Mouse (Mus musculus) ZHBTc4 (cell line): ENCODE results near the gene Fnbp1.

Experiments
- DNase-seq: peaks from one replicate; pipeline ENCODE4 v3.0.0-alpha.2; 2011; ENCODE audit warnings: low read depth, low spot score

Gene Fnbp1

DNA sequence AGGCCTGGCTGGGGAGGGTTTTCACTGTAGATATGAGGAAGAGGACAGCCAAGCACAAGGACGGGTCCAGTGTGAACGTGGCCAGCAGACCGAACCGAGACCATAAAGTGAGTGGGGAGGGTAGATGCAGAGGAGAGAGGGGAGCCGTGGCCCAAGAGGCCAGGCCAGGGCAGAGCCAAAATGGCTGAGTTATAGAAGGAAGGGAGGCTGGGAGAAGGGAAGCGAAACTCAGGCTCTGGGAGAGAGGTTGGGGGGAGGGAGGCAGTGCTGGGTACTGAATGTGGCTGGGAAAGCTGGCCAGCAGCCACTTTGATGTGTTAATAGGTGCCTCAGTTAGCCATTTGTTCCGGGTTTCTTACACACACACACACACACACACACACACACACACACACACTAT lies 14.6 kb downstream of the Fnbp1 start:
- peak; percentile 57 for DNase-seq

DNA sequence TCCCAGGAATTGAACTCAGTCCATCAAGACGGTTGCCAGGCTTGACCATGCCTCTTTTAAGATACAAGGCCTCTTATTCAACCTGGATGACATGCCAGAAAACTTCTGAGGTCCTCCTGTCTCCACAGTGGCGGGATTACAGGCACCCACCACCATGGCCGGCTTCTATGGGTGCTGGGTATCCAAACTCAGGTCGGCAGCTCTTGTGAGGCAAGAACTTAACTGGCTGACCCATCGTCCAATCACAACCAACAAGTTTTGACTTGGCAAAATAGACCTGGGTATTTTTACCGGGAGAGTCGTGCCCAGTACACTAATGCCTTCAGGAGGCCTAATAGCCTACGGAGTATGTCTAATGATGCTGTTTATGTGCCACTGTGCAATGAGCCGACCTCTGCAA lies 15.8 kb downstream of the Fnbp1 start:
- DNase-seq = no peak

DNA sequence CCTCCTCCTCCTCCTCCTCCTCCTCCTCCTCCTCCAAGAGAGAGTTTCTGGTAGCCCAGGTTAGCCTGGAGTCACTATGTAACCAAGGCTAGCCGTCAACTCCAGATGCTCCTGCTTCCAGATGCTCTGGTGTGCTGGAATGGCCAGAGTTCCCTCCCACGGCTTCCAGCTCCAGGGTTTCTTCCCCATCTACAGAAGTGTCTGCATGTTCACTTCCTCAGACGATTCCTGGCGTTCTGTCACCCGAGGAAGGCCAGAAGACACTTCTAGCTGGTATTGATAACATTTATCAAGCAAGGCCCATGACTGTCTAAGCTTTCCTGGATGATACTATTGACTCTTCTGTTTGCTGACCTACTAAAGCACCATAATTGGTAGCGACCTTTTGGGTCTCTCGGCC lies 16.7 kb downstream of the Fnbp1 start:
- no peak for DNase-seq

DNA sequence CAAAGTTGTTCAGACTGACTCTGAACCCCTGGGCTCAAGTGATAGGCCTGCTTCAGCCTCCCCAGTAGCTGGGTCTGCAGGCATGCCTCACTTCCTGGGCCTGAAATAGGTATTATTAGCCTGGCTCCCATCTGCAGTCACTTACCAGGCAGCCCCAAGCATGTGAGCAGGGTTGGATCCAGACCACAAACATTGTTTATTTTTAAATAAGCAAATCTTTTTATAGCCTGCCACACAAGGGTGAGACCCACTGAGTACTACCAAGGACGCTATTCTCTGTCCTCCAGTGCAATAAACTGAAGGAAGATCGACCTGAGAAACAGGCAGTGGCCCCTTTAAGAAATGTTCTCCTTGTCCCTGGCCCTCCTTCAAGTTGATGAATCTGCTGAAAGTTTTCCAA lies 17.1 kb downstream of the Fnbp1 start:
- DNase-seq = no peak

DNA sequence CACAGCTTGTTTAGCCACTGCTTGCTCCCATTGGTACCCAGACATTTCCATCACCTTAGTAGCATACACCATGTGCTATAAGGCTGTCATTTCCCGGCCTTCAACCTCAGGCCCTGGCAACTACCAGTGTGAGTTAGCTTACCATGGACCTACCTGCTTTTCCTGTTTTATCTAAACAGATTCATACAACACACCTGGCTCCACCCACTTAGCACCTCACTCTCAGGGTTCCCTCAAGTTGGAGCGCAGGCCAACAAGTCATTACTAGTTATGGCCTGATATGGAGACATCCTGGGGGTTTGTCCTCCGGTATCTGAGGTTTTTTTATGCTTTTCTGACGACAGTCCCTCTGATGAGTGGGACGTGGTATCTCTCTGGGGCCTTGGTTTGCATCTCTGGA lies 18.3 kb downstream of the Fnbp1 start:
- DNase-seq = no peak

DNA sequence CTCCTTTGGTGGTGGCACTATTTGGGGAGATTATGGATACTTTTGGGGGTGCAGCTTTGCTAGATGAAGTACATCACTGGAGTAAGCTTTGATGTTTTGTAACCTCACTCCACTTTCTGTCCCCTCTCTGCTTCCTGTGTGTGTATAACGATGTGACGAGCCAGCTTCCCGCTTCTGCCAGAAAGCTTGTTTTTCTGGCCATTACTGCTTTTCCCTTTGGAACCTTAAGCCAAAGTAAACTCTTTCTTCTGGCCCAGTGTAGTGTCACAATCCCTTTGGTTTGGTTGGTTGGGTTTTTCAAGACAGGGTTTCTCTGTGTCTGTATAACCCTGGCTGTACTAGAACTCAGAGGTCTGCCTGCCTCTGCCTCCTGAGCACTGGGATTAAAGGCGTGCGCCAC lies 19.0 kb downstream of the Fnbp1 start:
- DNase-seq = no peak

DNA sequence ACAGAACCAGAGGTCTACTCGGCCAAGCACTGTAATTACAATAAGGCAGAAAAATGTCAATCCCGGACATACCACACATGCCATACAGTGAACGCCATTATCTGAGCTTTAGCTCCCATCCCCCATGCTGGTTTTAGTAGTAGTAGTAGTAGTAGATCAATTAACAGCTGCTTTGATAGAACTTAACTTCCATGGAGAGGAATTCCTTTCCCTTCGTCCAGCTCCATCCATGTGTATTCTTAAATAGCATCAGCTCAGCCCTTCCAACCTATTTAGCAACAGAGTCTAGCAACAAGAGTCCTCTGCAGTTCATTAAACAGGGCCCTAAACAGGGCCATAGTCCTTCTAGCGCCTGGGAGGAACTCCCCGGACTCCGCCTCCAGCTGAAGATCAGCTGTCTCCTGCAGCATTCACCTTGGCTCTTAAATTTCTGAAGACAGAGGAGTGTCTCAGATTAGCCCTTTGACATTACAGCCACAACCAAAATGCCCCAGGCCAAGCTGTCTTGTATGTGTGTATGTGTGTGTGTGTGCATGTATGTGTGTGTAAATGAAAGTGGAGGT lies 20.6 kb downstream of the Fnbp1 start:
- DNase-seq = peak; percentile 76

DNA sequence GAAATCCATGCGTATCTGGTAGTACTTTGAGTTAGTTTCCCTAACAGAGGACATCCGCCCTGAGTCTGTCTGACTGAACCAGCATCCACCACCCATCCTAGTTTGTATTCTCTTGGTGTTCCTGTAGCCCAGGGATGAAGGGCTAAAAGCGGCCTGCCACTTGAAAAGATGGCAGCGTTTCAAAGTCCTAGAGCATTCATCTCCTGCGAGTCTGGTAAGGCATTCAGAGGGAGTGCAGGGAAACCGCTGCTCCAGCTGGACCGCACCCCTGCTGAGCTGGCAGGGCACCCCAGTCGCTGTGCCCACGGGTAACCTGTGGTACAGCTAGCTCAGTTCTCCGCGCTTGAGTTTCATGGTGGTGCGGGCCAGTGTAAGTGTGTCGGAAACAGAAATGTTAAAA lies 22.0 kb downstream of the Fnbp1 start:
- DNase-seq = no peak

DNA sequence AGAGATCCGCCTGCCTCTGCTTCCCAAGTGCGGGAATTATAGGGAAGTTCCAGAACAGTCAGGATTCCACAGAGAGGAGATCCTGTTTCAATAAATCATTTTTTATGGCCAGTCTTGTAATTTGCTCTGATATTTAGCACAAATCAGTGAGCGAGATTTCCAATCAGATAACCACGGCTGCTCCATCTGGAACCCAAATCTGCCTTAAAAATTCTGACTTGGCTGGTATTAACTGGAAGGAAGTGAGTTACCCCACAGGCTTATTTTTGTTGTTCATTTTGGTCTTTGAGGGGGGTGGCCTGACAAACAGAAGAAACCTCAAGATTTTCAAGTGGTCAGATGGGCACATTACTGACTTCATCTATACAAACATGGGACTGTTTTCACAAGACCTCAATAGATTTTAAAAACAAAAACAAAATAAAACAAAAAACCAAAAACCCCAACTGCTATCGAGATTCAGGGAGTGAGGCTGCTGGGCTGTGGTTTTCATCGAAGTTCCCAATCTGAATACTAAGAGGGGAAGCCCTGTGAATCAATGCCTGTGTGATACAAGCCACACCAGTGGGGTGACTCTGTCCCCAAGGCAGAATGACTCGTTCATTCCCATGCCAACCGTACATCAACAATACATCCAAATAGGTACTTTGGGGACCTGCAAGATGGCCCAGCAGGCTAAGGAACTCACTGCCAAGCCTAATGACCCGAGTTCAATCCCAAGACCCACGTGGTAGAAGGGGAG lies 23.0 kb downstream of the Fnbp1 start:
- no peak for DNase-seq

DNA sequence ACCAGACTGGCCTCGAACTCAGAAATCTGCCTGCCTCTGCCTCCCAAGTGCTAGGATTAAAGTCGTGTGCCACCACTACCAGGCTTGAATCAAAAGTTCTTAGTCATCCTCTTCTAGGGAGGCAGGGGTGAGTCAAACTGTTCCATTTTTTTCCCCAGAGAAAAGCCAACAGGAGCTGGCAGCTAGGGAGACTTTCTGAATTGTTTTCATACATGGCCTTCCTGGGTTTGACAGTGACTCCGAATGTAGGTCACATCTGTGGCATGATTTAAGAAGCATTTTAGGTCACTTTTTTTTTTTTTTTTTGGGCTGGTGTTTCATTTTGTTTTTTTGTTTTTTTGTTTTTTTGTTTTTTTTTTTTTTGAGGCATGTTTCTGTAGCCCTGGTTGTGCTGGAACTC lies 23.6 kb downstream of the Fnbp1 start:
- no peak for DNase-seq

DNA sequence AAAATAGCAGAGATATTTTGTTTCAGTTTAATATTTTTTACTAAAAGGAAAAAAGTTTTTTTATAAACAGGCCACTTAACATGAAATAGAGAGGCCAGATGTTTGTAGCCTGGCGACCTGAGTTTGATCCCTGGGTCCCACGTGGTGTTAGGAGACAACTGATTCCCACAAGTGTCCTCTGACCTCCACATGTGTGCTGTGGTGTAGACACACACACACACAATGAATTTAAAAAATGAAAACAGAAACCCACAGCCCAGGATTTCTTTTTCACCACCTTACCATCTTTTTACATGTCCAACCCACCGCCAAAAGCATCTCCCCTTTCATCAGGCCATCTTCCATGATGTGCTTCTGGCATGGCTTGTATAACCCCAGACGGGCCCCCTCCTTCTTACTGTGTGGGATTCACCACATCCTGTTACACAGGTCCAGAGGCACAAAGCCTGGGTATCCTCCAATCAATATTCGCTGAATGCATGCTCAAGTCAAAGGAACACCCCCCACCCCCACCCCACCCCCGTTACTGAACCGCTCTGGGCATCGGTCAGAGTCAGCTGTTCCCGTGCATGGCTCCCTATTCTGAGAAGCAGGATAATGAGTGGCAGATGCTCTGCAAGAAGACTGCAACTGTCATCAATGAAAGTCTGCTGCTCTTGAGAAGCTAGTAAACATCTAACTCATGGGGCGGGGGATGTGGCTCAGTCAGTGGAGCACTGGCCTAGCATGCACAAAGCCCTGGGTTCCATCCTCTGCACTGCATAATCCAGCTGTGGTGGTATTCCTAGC lies 25.7 kb downstream of the Fnbp1 start:
- no peak for DNase-seq

DNA sequence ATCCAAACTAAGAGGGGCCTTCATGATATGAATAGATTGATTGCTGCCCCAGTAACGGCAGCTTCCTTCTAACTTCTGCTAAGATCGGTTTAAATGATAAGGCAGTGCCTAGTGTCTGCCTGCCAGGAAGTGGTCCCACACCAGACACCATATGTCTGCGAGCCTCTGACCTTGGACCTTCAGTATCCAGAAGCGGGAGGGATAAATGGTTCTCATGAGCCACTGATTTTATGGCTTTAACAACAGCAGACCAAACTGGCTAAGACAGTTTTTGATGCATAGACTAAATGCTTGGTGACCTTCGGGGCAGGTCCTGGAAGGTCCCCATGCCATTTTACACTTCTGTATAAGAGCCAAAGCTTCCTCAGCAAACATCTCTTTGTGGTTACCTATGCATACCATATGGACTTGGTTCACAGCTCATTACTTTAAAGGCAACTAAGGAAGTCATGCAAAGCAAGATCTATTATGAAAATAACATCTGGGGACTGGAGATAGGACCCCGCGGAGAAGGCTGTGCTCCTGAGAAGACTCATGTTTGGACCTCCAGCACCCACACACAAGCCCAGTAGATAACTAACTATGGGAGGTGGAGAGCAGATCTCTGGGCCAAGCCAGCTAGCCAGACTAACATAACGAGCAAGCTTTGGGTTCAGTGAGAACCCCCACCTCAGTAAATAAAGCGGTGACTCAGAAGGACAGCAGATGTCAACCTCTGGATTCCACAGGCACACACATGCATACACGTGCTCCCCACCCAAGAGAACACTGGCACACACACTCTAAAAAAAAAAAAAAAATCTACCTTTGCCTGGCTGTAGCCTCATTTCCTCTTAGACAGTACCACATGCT lies 26.5 kb downstream of the Fnbp1 start:
- DNase-seq = no peak

DNA sequence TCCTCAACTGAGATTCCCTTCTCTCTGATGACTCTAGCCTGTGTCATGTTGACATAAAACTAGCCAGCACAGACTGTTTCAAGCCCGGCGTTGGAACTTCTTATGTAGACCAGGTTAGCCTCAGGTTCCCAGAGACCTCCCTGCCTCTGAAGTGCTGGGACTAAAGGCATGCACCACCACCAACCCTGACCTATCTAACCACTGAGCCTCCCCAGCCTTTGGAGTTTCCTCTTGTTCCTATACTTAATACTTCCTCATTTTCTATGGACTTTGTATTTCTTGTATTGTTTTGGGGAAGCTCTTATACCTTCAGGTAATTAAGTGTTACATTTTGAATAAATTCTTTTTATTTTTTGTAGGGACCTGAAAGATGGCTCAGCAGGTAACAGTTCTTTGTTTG lies 27.6 kb downstream of the Fnbp1 start:
- no peak for DNase-seq

DNA sequence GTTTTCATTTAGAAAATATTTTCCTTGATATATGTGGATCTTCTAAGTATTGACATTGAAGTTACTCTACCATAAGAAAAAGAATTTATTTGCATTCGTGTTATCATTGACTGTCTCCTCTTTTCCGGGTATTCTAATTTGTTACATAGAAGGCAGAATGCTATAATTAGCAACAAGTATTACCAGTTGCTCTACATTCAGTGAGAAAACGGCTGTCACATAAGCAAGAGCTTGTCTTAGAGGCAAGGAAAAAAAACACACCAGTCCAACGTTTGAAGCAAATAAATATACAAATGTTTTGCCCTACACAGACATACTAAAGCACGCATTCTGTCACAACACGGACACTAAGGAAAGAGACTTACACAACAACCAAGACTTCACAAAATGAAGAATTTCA lies 30.1 kb downstream of the Fnbp1 start:
- no peak for DNase-seq

DNA sequence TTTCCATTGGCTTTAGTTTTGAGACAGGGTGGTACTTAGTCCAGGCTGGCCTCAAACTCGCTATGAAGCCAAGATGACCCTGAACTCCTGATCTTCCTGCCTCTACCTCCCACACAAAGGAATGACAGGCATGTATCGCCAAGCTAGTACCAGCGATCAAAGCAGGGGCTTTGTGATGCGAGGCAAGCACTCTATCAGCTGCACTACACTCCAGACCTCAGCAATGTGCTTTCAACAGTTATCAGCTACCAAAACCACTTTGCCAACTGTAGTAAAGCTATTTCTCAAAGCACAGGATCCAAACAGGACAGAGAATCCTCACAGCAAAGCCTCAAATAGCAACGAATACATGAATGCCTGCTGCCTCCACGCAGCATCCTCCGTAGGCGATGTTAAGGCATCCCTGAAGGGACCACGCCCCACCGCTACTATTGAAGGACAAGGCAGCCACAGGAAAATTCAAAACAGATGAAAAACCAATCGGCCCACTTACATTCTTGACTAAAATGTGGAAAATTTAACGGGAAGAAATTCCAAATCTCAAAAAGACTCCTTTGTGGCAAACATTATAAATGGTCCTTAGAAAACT lies 31.8 kb downstream of the Fnbp1 start:
- peak; percentile 67 for DNase-seq

DNA sequence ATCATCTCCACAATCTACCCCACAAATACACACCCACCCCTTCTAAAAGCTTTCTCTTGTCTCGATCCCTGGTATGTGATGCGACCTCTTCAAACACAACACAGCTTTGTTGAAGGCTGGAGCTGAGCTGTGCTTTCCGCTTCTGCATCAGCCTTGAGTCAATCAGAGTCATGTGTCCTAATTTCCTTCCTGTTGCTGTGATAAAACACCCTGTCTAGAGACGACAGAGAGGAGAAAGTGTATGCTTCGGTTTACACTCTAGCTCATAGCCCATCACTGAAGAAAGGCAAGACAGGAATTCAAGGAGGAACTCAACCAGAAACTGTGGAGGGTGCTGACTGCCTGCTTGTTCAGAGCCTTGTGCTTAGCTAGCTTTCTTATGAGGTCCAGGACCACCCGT lies 33.6 kb downstream of the Fnbp1 start:
- no peak for DNase-seq

DNA sequence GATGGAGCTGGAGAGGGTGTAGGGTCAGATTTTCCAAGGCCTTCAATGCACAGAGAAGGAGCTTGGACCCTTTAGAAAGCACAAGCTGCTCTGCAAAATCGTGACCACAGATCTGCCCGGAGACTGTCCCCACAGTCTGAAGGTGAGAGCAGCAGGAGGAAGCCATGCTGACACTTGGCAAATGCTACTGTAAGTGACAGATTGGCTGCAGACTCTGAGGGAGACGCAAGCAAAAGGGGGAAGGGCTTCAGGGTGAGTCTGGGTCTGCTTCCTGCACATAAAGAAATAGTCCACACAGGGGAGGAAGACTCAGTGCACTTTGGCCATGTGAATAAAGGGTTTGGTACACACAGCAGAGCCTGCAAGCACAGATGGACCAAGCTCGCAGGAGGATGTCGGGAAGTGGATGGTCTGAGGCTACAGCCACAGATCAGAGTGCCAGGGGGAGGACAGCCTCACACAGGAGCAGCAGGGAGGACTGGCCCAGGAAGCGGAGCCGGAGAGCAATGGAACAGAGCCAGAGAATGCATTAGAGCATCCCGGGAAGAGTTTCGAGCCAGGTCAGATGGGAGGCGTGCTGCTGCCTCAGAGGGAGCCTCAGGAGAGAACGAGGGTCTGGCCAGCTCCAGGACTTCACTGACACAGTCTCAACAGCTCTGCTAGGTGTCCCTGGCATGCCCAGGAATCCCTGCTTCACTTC lies 35.0 kb downstream of the Fnbp1 start:
- DNase-seq = no peak

DNA sequence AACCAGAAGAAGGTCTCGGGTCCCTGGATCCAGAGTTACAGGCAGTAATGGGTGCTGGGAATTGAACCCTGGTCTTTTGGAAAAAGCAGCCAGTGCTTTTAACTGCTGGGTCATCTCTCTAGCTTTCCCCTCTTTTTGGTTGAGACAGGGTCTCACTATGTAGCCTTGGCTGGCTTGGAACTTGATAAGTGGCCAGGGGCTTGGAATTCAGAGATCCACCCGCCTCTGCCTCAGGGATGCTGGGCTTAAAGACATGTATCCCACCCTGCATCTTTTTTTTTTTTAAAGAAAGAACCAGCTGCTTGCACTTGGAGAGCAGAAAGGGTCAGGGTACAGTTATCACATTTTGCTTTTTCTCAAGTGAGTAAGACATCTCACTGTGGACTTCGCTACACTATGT lies 35.8 kb downstream of the Fnbp1 start:
- DNase-seq = no peak

DNA sequence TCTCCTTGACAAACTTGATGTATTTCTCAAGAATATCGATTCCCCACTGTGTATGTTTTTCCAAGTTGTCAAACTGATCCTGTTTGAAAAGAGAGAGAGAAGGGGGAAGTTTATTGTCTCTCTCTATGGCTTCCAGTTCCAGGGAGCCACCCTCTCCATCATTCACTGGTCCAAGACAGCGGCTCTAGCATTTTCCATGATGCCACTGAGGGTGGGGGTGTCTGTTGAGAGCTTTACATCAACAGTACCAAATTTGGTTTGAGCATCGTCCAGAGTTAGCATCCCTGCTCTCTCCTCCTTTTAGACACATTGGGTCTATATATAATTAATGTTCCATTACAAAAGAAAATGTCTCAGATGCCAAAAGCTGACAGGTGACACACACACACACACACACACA lies 36.5 kb downstream of the Fnbp1 start:
- DNase-seq = no peak

DNA sequence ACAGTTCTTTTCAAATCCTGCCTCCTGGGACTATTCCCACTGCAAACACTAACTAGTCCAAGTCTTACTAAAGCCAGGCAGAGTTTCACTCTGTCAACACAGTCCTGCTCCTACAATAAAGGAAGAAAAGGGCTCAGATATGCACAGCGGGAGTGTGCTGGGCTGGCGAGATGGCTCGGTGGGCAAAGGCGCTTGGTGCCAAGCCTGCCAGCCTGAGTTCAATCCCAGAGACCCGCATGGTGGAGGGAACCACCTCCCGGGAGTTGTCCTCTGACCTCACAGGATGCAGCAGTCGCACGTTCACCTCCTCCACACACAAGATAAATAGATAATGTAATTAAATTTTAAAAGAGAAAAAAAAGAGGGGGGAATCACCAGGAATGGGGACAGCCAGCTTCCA lies 38.5 kb downstream of the Fnbp1 start:
- DNase-seq = no peak

DNA sequence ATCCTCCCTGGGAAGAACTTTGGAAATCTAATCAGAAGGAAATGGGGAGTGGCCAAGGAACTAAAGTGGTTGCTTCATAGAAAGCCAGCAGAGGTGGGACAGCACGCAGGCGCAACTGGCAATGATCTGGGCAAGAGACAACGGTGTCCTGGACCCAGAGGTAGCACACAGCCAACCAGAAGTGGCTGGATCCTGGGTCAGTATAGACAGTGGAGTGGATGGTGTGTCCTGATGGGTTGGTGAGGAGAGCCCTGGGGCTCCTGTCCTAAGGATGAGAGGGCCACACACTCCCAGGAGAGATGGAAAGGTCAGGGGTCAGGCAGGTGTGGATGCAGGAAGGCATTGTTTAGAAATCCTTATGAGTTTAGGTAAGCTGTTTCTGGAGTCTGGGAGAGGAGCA lies 40.5 kb downstream of the Fnbp1 start:
- DNase-seq = no peak
